Mouse (Mus musculus): ENCODE measurements at regions not wholly inside any gene's neighbourhood (a gene's known extent, or its start where the extent isn't known, plus 50 kb on each side); places are given as distances from the start of the nearest gene placed in this dataset.
A peak's percentile ranks its signal among the peaks of the same experiment; 100 is the strongest.

GRCm38 (mm10) chr5:33512253-33512884, 78.6 kb upstream of the Nkx1-1 start:
- no peak for DNase-seq (ENCODE audit: low spot score)

- no peak for DNase-seq (ENCODE audit: low spot score)
Observed at GRCm38 (mm10) chr5:33511529-33512252, 77.9 kb upstream of the Nkx1-1 start.

DNA sequence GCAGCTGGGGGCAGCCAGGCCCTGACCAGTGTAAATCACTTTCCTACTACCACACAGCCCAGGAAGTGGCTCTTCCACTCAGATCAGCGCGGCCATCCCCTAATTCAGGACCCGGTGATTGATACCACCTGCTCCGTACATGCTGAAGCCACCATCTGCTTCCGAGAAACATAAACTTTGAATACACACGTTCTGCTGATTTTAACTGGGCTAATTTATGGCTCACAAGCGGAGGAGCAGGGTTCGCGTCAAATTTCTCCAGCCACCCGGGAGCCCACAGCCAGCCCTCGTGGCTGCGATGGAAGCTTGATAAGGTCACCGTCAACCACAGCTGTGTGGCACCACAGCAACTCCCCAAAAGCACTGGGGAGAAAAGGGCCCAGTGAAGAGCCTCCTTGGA, 72.0 kb upstream of the Nkx1-1 start:
- DNase-seq (ENCODE audit: low spot score), result no peak

- no peak for DNase-seq (ENCODE audit: low spot score)
Observed at GRCm38 (mm10) chr5:33501735-33502495, 68.1 kb upstream of the Nkx1-1 start.

DNA sequence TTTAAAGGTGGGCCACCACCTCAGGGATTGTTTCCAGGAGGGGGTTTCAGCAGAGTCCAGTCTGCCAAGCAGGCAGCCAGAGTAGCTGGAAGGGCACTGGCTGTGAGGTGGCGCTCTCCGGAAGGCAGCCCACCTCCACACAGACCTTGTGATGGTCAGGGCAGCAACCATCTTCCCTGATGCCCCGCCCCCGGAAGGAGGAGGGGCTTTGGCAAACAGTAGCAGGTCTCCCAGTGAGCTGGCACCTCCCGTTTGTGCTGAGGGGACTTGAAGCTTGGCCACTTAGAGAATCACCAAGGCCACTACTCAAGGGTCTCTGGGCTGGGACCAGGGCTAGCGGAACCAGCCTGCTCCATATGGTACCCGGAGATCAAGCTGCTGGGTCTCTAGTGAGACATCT, 67.4 kb upstream of the Nkx1-1 start:
- no peak for DNase-seq (ENCODE audit: low spot score)

GRCm38 (mm10) chr5:33495900-33496529, 62.2 kb upstream of the Nkx1-1 start:
- peak; percentile 85 for DNase-seq (ENCODE audit: low spot score)

GRCm38 (mm10) chr5:33495276-33495675, 61.5 kb upstream of the Nkx1-1 start:
- DNase-seq (ENCODE audit: low spot score), result no peak

- DNase-seq (ENCODE audit: low spot score), result peak; percentile 36
Observed at GRCm38 (mm10) chr5:33492604-33493315, 59.0 kb upstream of the Nkx1-1 start.

DNA sequence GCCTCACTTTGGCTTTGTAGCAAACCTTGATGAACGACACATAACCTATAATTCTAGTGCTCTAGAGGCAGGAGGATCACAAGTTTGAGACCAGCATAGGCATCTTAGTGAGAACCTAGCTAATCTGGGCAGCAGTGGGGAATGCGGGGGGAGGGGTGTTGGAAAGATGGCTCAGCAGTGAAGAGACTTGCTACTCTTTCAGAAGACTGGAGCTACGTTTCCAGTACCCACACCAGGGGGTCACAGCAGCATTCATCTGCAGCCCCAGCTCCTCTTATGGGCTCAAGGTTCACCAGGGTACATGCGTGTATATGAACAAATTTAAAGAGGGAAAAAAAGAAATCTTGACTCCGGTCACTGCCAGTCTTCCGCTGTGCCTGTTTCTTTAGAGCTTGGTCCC, 55.5 kb upstream of the Nkx1-1 start:
- DNase-seq (ENCODE audit: low spot score), result no peak

DNA sequence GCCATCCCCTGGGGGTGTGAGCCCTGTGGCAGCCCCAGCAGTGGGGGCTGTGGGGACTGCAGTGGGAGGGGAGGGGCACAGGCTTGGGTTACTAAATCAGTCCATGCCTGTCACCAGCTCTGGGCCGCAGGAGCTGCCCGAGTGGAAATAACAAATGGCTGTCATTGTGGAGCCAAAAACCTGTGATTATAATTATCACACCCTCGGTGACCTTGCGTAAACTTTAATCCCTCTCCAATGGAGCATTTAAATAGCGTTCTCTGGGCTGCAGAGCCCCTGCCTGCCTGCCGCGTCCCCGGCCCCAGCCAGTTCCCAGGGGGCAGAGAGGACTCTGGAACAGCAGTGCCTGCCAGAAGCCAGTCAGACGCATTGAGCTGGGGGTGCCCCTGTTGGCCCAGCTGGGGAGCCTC, 54.4 kb upstream of the Nkx1-1 start:
- DNase-seq (ENCODE audit: low spot score), result no peak

- no peak for DNase-seq (ENCODE audit: low spot score)
Observed at GRCm38 (mm10) chr5:33485765-33486164, 52.0 kb upstream of the Nkx1-1 start.

Measured in layer of hippocampus, adult 11-12 months (tissue).